Mouse (Mus musculus) stomach, postnatal 0 days (tissue): ENCODE results near the gene Zfp989. TPM values are rescaled to one million over a fixed set of nuclear protein-coding genes. Genes with fewer than 3 reads are reported as not detected.

ENCODE experiments used
- polyA plus RNA-seq: library from polyadenylated mRNA; unstranded; fragments of >200 nt; fragmentation: Nextera tagmentation; extraction: Ambion mirVana; gene quantifications from 2 replicates; pipeline ENCODE4 v1.2.1, GENCODE M21; 2015

Zfp989 gene
- polyA plus RNA-seq, 1 experiment from 2014 or later = not detected

Other genes starting within 250 kb of the Zfp989 start
- gene Gm21411, start 62.4 kb upstream of the Zfp989 start, polyA plus RNA-seq = not detected in 2 replicates
- gene Rex2, start 49.9 kb downstream of the Zfp989 start, polyA plus RNA-seq = not detected in 2 replicates
- 3.9 and 4.3 TPM in 2 replicates for gene Zfp991, start 160.1 kb downstream of the Zfp989 start, polyA plus RNA-seq